Mouse (Mus musculus) gastrocnemius, postnatal 36 days (tissue): ENCODE data around the gene Lrrc34. TPM values are rescaled to one million over a fixed set of nuclear protein-coding genes. Genes with fewer than 3 reads are reported as not detected.
A peak's percentile ranks its signal among the peaks of the same experiment; 100 is the strongest.

Experiments
- DNase-seq, 2 experiments: peaks; one replicate each; pipeline ENCODE4 v3.0.0; 2022
- intact Hi-C: fragments of 180-260 bp; cut with DNase I; formaldehyde crosslinking; loops from one replicate; pipeline ENCODE4 v1.15.1; 2025
- long read RNA-seq, 2 experiments: library from polyadenylated mRNA; stranded (forward); transcript quantifications; one replicate each; pipeline ENCODE4 v2.0.0; 2021
- total RNA-seq, 2 experiments: library from RNA; stranded (reverse); gene quantifications; 2 replicates each; pipeline ENCODE4 v1.2.3; 2021

Gene Lrrc34
- total RNA-seq: not detected
- long read RNA-seq, experiment 1: 0 reads
- long read RNA-seq, experiment 2: 0 reads

GRCm38 (mm10) chr3:30647440-30648090 lies at the start of gene Lrrc34:
Lrrc34 (minus strand) TSS chr3:30647869.
- DNase-seq: no peak
- intact Hi-C loops: no loop called here

- intact Hi-C loops: loop anchor here (2.0 to 5.0 kb wide), 3 partner anchors 100 to 441 kb away; no protein-coding TSS in a partner anchor
- DNase-seq: peak in 1 of 2 experiments; percentile 35
Observed at GRCm38 (mm10) chr3:30696346-30696745, 48.7 kb upstream of the Lrrc34 start.

GRCm38 (mm10) chr3:30695661-30696060 lies 48.0 kb upstream of the Lrrc34 start:
- no peak for DNase-seq
- intact Hi-C loops: loop anchor here (2.0 to 5.0 kb wide), 3 partner anchors 101 to 442 kb away; no protein-coding TSS in a partner anchor

GRCm38 (mm10) chr3:30690976-30691375 lies 43.3 kb upstream of the Lrrc34 start:
- no peak for DNase-seq
- intact Hi-C loops: no loop called here

GRCm38 (mm10) chr3:30687216-30687615 lies 39.5 kb upstream of the Lrrc34 start:
- intact Hi-C loops: no loop called here
- DNase-seq: no peak

- intact Hi-C loops: no loop called here
- no peak for DNase-seq
Observed at GRCm38 (mm10) chr3:30683190-30683589, 35.5 kb upstream of the Lrrc34 start.

GRCm38 (mm10) chr3:30658486-30658885 lies 10.8 kb upstream of the Lrrc34 start:
- intact Hi-C loops: no loop called here
- DNase-seq: no peak

- no peak for DNase-seq
- intact Hi-C loops: no loop called here
Observed at GRCm38 (mm10) chr3:30655937-30656336, 8.3 kb upstream of the Lrrc34 start.

- intact Hi-C loops: no loop called here
- no peak for DNase-seq
Observed at GRCm38 (mm10) chr3:30650062-30650841, 2.6 kb upstream of the Lrrc34 start.

- DNase-seq: no peak
- intact Hi-C loops: no loop called here
Observed at GRCm38 (mm10) chr3:30648466-30648865, 797 bp upstream of the Lrrc34 start.

- intact Hi-C loops: no loop called here
- DNase-seq: no peak
Observed at GRCm38 (mm10) chr3:30646761-30647160, 908 bp downstream of the Lrrc34 start.

- DNase-seq: no peak
- intact Hi-C loops: no loop called here
Observed at GRCm38 (mm10) chr3:30644207-30644606, 3.5 kb downstream of the Lrrc34 start, which contains the start of gene Lrriq4. Lrriq4 (plus strand) TSS chr3:30644507.

GRCm38 (mm10) chr3:30635629-30636028 lies 12.0 kb downstream of the Lrrc34 start:
- intact Hi-C loops: no loop called here
- DNase-seq: no peak

- intact Hi-C loops: no loop called here
- no peak for DNase-seq
Observed at GRCm38 (mm10) chr3:30633681-30634080, 14.0 kb downstream of the Lrrc34 start.

GRCm38 (mm10) chr3:30620132-30620531 lies 27.5 kb downstream of the Lrrc34 start:
- intact Hi-C loops: no loop called here
- DNase-seq: no peak

- intact Hi-C loops: no loop called here
- no peak for DNase-seq
Observed at GRCm38 (mm10) chr3:30610930-30611329, 36.7 kb downstream of the Lrrc34 start.

GRCm38 (mm10) chr3:30608999-30609398 lies 38.7 kb downstream of the Lrrc34 start:
- intact Hi-C loops: loop anchor here (10.0 kb wide), 1 partner anchor 186 kb away; the partner anchor contains the start of gene Sec62
- DNase-seq: no peak

- intact Hi-C loops: loop anchor here (10.0 kb wide), 1 partner anchor 192 kb away; the partner anchor contains the start of gene Sec62
- DNase-seq: no peak
Observed at GRCm38 (mm10) chr3:30603256-30603655, 44.4 kb downstream of the Lrrc34 start.

GRCm38 (mm10) chr3:30602740-30603098 lies 45.0 kb downstream of the Lrrc34 start:
- intact Hi-C loops: loop anchor here (10.0 kb wide), 1 partner anchor 192 kb away; the partner anchor contains the start of gene Sec62
- peak in 1 of 2 experiments; percentile 37 for DNase-seq

- intact Hi-C loops: loop anchor here (10.0 kb wide), 1 partner anchor 193 kb away; the partner anchor contains the start of gene Sec62
- peak; percentile 94 to 98 for DNase-seq
Observed at GRCm38 (mm10) chr3:30602065-30602739, 45.5 kb downstream of the Lrrc34 start, which contains the start of gene Mynn. Mynn (plus strand) TSS chr3:30602065.
